Mouse (Mus musculus): ENCODE results near the gene Xylt1. TPM values are rescaled to one million over a fixed set of nuclear protein-coding genes. Genes with fewer than 3 reads are reported as not detected.

Xylt1 gene
- total RNA-seq, 2 experiments from 2014 or later, result 43.5 to 43.9 TPM

GRCm38 (mm10) chr7:117709901-117710607, 329.3 kb downstream of the Xylt1 start:
- peak in 1 of 2 experiments; percentile 30 for DNase-seq (ENCODE audit: low spot score in 2 of 2)
- no peak overlapping the region for H3K4me3 ChIP-seq
- TF ChIP-seq CTCF (conservative IDR thresholded peaks at IDR 0.05), result peak; percentile 40
- no peak overlapping the region for H3K27ac ChIP-seq

- no peak overlapping the region for H3K27ac ChIP-seq
- no peak for DNase-seq (ENCODE audit: low spot score in 2 of 2)
- TF ChIP-seq CTCF (conservative IDR thresholded peaks at IDR 0.05), result no peak
- H3K4me3 ChIP-seq, result no peak overlapping the region
Observed at GRCm38 (mm10) chr7:117716876-117717408, 336.2 kb downstream of the Xylt1 start.

- no peak for TF ChIP-seq CTCF (conservative IDR thresholded peaks at IDR 0.05)
- DNase-seq (ENCODE audit: low spot score in 2 of 2), result no peak
- no peak overlapping the region for H3K27ac ChIP-seq
- no peak overlapping the region for H3K4me3 ChIP-seq
Observed at GRCm38 (mm10) chr7:117720426-117720825, 339.6 kb downstream of the Xylt1 start.

Data from layer of hippocampus, adult 2 months (tissue).